Mouse (Mus musculus): Measurements from ENCODE around the gene Gm44503. TPM values are rescaled to one million over a fixed set of nuclear protein-coding genes. Genes with fewer than 3 reads are reported as not detected.

Gene Gm44503
- total and polyA plus RNA-seq, 3 experiments, result 0.31 to 0.34 TPM; not detected in 1

GRCm38 (mm10) chr9:72974734-72975133 lies 16.1 kb downstream of the Gm44503 start:
- 78% methylated on average over 5 of the region's 5 CpGs for WGBS
- Histone ChIP-seq H3K9ac (ENCODE audit: low read depth, low read length) (no peak overlapping the region), H3K27ac (no peak overlapping the region), H3K27me3 (ENCODE audit: control insufficient read depth, insufficient read depth, low read length) (no peaks in the 10 kb centered on the region), H3K4me3 (no peak overlapping the region), H3K4me1 (ENCODE audit: control insufficient read depth, insufficient read depth, low read length) (no peaks in the 10 kb centered on the region), H3K36me3 (ENCODE audit: control insufficient read depth, insufficient read depth, low read length) (no peaks in the 10 kb centered on the region), H3K79me2 (replicated peaks; ENCODE audit: control insufficient read depth, insufficient read depth, low read length) (no peaks in the 10 kb centered on the region)
- no peak for TF ChIP-seq EP300 (IDR thresholded peaks at IDR 0.05; ENCODE audit: insufficient read depth, low read depth, low read length)
- no peak for TF ChIP-seq POLR2A (IDR thresholded peaks at IDR 0.05; ENCODE audit: insufficient read depth, low read depth, low read length)
- no peak for TF ChIP-seq CTCF (IDR thresholded peaks at IDR 0.05)
- DNase-seq, result no peak
- intact Hi-C loops (cut with DNase I), result no loop called here

- Histone ChIP-seq H3K4me1 (ENCODE audit: control insufficient read depth, insufficient read depth, low read length) (no peaks in the 10 kb centered on the region), H3K4me3 (no peak overlapping the region), H3K9ac (ENCODE audit: low read depth, low read length) (no peak overlapping the region), H3K79me2 (replicated peaks; ENCODE audit: control insufficient read depth, insufficient read depth, low read length) (no peaks in the 10 kb centered on the region), H3K27ac (no peak overlapping the region), H3K27me3 (ENCODE audit: control insufficient read depth, insufficient read depth, low read length) (no peaks in the 10 kb centered on the region), H3K36me3 (ENCODE audit: control insufficient read depth, insufficient read depth, low read length) (no peaks in the 10 kb centered on the region)
- 80% methylated on average over 1 of the region's 1 CpGs for WGBS
- intact Hi-C loops (cut with DNase I), result no loop called here
- TF ChIP-seq CTCF (IDR thresholded peaks at IDR 0.05) (no peak), EP300 (IDR thresholded peaks at IDR 0.05; ENCODE audit: insufficient read depth, low read depth, low read length) (no peak), POLR2A (IDR thresholded peaks at IDR 0.05; ENCODE audit: insufficient read depth, low read depth, low read length) (no peak)
- no peak for DNase-seq
Observed at GRCm38 (mm10) chr9:72975242-72975641, 16.6 kb downstream of the Gm44503 start.

- peaks cover 1% of the 10 kb centered on the region; the same call in 1 of the 2 replicates for H3K4me1 ChIP-seq (ENCODE audit: control insufficient read depth, insufficient read depth, low read length)
- no peaks in the 10 kb centered on the region for H3K36me3 ChIP-seq (ENCODE audit: control insufficient read depth, insufficient read depth, low read length)
- WGBS, result 64% methylated on average over 2 of the region's 2 CpGs
- intact Hi-C loops (cut with DNase I), result no loop called here
- H3K79me2 ChIP-seq (replicated peaks; ENCODE audit: control insufficient read depth, insufficient read depth, low read length), result no peaks in the 10 kb centered on the region
- H3K27ac ChIP-seq, result no peak overlapping the region
- no peaks in the 10 kb centered on the region for H3K27me3 ChIP-seq (ENCODE audit: control insufficient read depth, insufficient read depth, low read length)
- no peak overlapping the region for H3K4me3 ChIP-seq
- H3K9ac ChIP-seq (ENCODE audit: low read depth, low read length), result no peak overlapping the region
- no peak for TF ChIP-seq POLR2A (IDR thresholded peaks at IDR 0.05; ENCODE audit: insufficient read depth, low read depth, low read length)
- no peak for TF ChIP-seq CTCF (IDR thresholded peaks at IDR 0.05)
- TF ChIP-seq EP300 (IDR thresholded peaks at IDR 0.05; ENCODE audit: insufficient read depth, low read depth, low read length), result no peak
- no peak for DNase-seq
Observed at GRCm38 (mm10) chr9:72983066-72983465, 24.4 kb downstream of the Gm44503 start.

GRCm38 (mm10) chr9:72985250-72986220 lies 26.9 kb downstream of the Gm44503 start, which contains the start of the genes Ccpg1os and Ccpg1:
Gene Ccpg1os, minus strand, starts transcription at chr9:72985382.
Gene Ccpg1, plus strand, starts transcription at chr9:72985429.
- Histone ChIP-seq H3K36me3 (ENCODE audit: control insufficient read depth, insufficient read depth, low read length) (no peaks in the 10 kb centered on the region), H3K4me1 (ENCODE audit: control insufficient read depth, insufficient read depth, low read length) (peaks cover 1% of the 10 kb centered on the region; the same call in 1 of the 2 replicates), H3K4me3 (peak within 1 kb of the TSS; percentile 69), H3K27ac (peak within 1 kb of the TSS; percentile 95), H3K79me2 (replicated peaks; ENCODE audit: control insufficient read depth, insufficient read depth, low read length) (no peaks in the 10 kb centered on the region), H3K9ac (ENCODE audit: low read depth, low read length) (peak within 1 kb of the TSS; percentile 83), H3K27me3 (ENCODE audit: control insufficient read depth, insufficient read depth, low read length) (no peaks in the 10 kb centered on the region)
- intact Hi-C loops (cut with DNase I), result loop anchor here (2.0 to 5.0 kb wide), 3 partner anchors 15 to 127 kb away; partner anchors contain the start of gene Rsl24d1
- peak; percentile 7; the same call in 1 of the 2 replicates for TF ChIP-seq EP300 (IDR thresholded peaks at IDR 0.05; ENCODE audit: insufficient read depth, low read depth, low read length)
- TF ChIP-seq POLR2A (IDR thresholded peaks at IDR 0.05; ENCODE audit: insufficient read depth, low read depth, low read length), result peak; percentile 62
- peak; percentile 46 for TF ChIP-seq CTCF (IDR thresholded peaks at IDR 0.05)
- peak; percentile 94 to 98 for DNase-seq
- WGBS, result under 1% methylated on average over 88 of the region's 88 CpGs

GRCm38 (mm10) chr9:72987703-72988102 lies 29.1 kb downstream of the Gm44503 start:
- H3K79me2 ChIP-seq (replicated peaks; ENCODE audit: control insufficient read depth, insufficient read depth, low read length), result no peaks in the 10 kb centered on the region
- WGBS, result 59% methylated on average over 3 of the region's 3 CpGs
- H3K9ac ChIP-seq (ENCODE audit: low read depth, low read length), result no peak overlapping the region
- H3K4me3 ChIP-seq, result no peak overlapping the region
- H3K27me3 ChIP-seq (ENCODE audit: control insufficient read depth, insufficient read depth, low read length), result no peaks in the 10 kb centered on the region
- peaks cover 1% of the 10 kb centered on the region for H3K4me1 ChIP-seq (ENCODE audit: control insufficient read depth, insufficient read depth, low read length)
- DNase-seq, result no peak
- H3K27ac ChIP-seq, result no peak overlapping the region
- intact Hi-C loops (cut with DNase I), result loop anchor here (5.0 kb wide), 2 partner anchors 50 to 125 kb away; partner anchors contain the start of gene Rsl24d1
- H3K36me3 ChIP-seq (ENCODE audit: control insufficient read depth, insufficient read depth, low read length), result no peaks in the 10 kb centered on the region
- TF ChIP-seq POLR2A (IDR thresholded peaks at IDR 0.05; ENCODE audit: insufficient read depth, low read depth, low read length) (no peak), EP300 (IDR thresholded peaks at IDR 0.05; ENCODE audit: insufficient read depth, low read depth, low read length) (no peak), CTCF (IDR thresholded peaks at IDR 0.05) (no peak)
